Mouse (Mus musculus): ENCODE measurements around the gene Zfp174.

Gene Zfp174

GRCm38 (mm10) chr16:3884201-3885064 lies 37.4 kb downstream of the Zfp174 start, which contains the start of the genes Zfp597 and Gm20695:
TSS of gene Zfp597 (minus strand) at chr16:3884561.
TSS of gene Gm20695 (plus strand) at chr16:3884648.
- peak; percentile 93 for DNase-seq (ENCODE audit: low spot score)

GRCm38 (mm10) chr16:3885065-3885670 lies 38.1 kb downstream of the Zfp174 start:
- DNase-seq (ENCODE audit: low spot score): no peak

- no peak for DNase-seq (ENCODE audit: low spot score)
Observed at GRCm38 (mm10) chr16:3891621-3892295, 44.7 kb downstream of the Zfp174 start.

- no peak for DNase-seq (ENCODE audit: low spot score)
Observed at GRCm38 (mm10) chr16:3893739-3894138, 46.7 kb downstream of the Zfp174 start.

DNA sequence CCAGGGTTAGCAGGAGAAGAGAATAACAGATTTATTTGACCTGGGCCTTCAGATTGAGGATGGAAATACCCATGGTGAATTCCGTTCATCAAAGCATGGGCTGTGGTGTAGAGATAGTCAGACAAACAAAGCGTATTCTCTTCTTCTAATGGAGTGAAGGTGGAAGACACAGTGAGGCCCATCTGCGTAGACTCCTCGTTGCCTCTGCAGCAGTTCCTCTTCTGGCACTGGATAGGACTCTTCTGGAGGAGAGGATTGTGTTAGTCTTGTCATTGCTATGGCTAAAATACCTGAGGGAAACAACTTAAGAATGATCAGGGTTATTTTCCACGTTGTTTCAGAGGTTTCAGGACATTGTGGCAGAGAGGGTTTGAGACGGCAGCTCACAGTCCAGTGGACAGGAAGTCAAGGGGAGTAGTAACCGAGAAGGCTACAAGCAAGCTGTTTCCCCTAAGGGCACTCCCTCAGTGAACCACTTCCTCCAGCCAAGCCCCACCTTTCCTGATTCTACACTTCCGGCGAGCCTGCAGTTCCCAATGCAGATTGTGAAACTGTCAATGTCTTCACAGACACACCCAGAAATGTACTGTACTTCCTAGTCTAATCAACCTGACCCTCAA lies 48.2 kb downstream of the Zfp174 start:
- peak; percentile 26 for DNase-seq (ENCODE audit: low spot score)

DNA sequence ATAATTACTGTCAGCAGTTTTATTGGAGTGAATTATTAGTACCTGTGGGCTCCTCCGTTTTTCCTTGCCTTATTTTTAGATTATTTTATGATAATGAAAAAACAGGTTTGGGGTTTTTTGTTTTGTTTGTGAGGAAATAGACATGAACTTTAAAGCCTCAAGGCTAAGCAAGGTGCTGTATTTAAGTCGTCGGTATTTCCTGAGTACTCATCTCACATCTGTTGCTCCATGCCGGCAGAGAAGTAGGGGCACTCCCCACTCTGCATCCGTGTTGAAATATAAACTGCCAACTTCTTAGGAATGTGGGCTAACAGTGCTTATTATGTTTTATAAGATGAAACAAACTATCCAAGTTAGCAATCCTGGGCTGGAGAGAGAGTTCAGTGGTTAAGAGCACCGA lies 49.0 kb downstream of the Zfp174 start:
- no peak for DNase-seq (ENCODE audit: low spot score)

DNA sequence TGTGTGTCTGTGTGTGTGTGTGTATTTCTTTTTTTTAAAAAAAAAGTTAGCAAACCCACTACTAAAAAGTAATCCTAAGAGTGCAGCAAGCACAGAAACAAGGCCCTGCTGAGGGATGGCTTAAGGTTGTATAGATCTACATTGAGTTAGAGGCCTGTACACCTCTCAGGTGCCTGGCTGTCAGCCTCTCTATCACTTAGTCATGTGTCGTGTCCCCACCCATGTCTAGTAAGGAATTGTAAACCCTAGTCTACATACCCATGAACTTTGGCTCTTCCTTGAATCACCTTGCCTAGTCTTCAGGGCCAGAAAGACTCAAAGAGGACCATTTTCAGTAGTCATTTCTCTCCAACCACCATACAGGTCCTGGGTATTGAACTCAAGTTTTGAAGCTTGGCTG lies 49.5 kb downstream of the Zfp174 start:
- no peak for DNase-seq (ENCODE audit: low spot score)

GRCm38 (mm10) chr16:3907471-3907870 lies 60.4 kb downstream of the Zfp174 start:
- DNase-seq (ENCODE audit: low spot score): no peak
